Mouse (Mus musculus) Patski (cell line): ENCODE measurements at regions not wholly inside any gene's neighbourhood (a gene's known extent, or its start where the extent isn't known, plus 50 kb on each side); places are given as distances from the start of the nearest gene placed in this dataset.
A peak's percentile ranks its signal among the peaks of the same experiment; 100 is the strongest.

ENCODE experiments used
- ATAC-seq: fragments of 100-300 bp; one replicate; pipeline ENCODE4 v1.8.0; 2021
- CTCF ChIA-PET: fragments of 350-600 bp; sonication (Branson Sonifier 250); formaldehyde crosslinking; loops from one replicate; lab custom pipeline; 2022; ENCODE audit warnings: inconsistent platforms; lab: Charles Lee
- POLR2A ChIA-PET: fragments of 350-600 bp; sonication (Branson Sonifier 250); formaldehyde crosslinking; loops from one replicate; lab custom pipeline; 2022; ENCODE audit warnings: antibody characterized with exemption, inconsistent platforms; lab: Charles Lee
- DNase-seq: peaks from one replicate; pipeline ENCODE4 v3.0.0-alpha.2; 2011; ENCODE audit warnings: low read depth, low spot score
- H3K27me3 ChIP-seq: fragments of 371-371 bp; one replicate; pipeline ENCODE4 v1.5.1; 2021
- CTCF ChIP-seq: fragments of 100-300 bp; IDR thresholded peaks from one replicate; pipeline ENCODE4 v1.5.1; 2021
- in situ Hi-C: fragments of 300-500 bp; cut with MboI; formaldehyde crosslinking; loops from 3 replicates; pipeline ENCODE4 v1.11.1; 2018; ENCODE audit warnings: low pct_unique_long_range_greater_than_20kb, mixed read lengths

DNA sequence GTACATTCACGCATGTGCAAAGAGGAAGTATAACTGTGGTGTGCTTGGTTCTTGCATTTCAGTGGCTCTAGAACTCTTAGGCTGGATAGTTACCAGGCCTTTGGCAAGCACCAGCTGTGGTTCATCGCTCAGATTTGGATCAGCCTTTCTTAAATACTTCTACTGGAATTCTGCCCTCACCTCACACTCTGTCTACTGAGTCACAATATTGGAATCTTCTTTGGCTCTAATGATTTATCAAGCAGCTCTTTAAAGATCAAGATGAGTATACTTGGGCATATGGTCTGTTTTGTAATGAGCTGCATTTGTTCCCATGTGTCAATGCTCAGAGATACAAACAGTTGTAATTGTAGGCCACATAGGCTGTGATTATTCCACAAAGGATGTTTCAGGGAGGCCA, 197.5 kb downstream of the Icos start:
- ChIA-PET POLR2A (no interaction called here), CTCF (interaction anchor here (0.8 to 1.0 kb wide), 2 partner anchors 12 to 36 kb away, joined by 3 read pairs; no protein-coding TSS in a partner anchor)
- in situ Hi-C loops: loop anchor here (25.0 kb wide), 1 partner anchor 587 kb away; no protein-coding TSS in a partner anchor
- H3K27me3 ChIP-seq: no peaks in the 10 kb centered on the region
- ATAC-seq (no peak), DNase-seq (peak; percentile 6)
- TF ChIP-seq CTCF: no peak

DNA sequence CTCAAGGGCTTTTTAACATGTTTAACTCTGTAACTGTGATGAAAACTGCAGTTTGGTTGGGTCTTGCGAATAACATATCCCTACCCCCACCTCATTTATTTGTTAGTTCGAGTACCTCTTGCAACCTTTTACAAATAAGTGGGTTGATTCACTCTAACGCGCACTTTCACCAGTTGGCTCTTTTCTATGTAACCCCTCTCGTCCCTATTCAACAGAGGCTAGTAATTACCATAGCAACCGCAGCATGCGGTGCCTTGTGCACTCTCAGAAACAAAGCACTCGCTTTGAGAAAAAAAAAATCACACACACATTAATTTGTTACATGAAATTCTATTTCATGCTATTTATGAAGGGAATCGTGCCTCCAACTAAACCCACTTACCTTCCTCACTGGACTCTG, 201.7 kb downstream of the Icos start:
- no peaks in the 10 kb centered on the region for H3K27me3 ChIP-seq
- DNase-seq: no peak
- no peak for ATAC-seq
- ChIA-PET CTCF (no interaction called here), POLR2A (no interaction called here)
- in situ Hi-C loops: loop anchor here (25.0 kb wide), 1 partner anchor 583 kb away; no protein-coding TSS in a partner anchor
- TF ChIP-seq CTCF: no peak

DNA sequence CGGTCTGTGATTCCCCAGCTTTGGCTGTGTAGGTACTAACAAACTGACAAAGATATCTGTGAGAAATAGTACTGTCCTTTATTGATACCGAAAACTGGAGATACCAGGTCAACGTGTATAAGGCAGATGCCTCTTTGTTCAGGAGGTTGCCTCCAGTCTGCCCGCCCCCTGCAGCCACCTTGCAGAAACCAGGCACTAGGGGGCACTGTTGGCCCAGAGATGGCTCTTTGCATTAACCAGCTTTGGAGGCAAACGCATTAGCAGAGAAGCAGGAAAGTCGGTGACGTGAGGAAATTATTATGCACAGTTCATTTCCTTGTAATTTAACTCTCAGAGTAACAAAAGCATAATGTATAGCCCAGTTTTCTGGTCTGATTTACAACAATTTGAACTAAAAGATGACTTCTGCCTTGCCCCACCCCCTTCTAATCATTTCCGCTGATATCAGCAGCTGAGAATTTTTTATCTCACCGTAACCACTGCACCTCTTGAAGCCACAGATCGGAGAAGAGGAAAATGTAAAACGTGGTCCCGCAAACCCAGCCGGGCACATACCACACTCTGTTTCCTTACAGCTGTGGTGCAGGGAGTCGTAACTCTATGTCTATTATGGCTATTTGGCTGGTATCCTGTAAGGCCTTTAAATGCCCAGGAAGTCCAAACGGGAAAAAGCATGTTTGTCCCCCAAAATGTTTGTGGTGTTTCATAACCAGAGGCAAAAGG, 203.5 kb downstream of the Icos start:
- ChIA-PET CTCF (interaction anchor here (0.8 to 1.3 kb wide), 7 partner anchors 10 to 1784 kb away, joined by 3 to 7 read pairs (median 3); no protein-coding TSS in a partner anchor), POLR2A (interaction anchor here (0.5 kb wide), 1 partner anchor 114 kb away, joined by 3 read pairs; no protein-coding TSS in a partner anchor)
- ATAC-seq (peak; percentile 76), DNase-seq (peak; percentile 20)
- TF ChIP-seq CTCF: peak; percentile 97
- no peaks in the 10 kb centered on the region for H3K27me3 ChIP-seq
- in situ Hi-C loops: loop anchor here (10.0 to 25.0 kb wide), 3 partner anchors 194 to 1784 kb away; no protein-coding TSS in a partner anchor

DNA sequence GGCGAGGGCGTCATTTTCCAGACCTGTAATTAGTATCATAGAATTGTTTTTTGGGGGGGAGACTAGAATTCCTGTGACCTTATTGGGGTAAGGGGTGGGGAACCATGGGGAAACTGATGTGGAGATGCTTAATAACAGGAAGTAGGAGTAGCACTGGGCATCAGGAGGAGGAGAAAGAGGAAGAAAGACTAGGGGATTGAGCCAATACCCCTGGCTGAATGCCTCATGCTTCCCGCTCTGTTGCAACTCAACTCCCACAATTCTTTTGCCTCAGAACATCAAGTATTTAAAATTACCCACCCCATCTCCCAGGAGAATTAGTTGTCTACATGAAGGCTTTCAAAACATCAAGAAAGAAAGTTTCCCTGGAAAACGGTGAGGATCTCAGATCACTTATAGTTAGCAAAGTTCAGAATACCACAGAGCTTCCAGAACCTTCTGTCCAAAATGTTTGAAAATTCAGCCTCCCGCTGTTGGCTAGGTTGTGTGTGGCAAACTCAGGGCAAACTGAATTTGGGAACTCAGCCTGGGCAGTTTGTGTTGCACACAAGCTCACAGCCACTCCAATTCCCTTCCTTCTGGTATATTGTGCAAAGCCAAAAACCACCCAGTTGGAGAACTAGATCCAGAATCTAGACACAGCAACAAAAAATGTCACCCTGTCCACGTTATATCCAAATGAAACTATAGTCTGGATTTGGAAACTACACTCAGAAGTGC, 209.8 kb downstream of the Icos start:
- in situ Hi-C loops: loop anchor here (10.0 to 25.0 kb wide), 3 partner anchors 187 to 1777 kb away; no protein-coding TSS in a partner anchor
- ChIA-PET POLR2A (interaction anchor here (0.6 kb wide), 1 partner anchor 121 kb away, joined by 3 read pairs; no protein-coding TSS in a partner anchor), CTCF (interaction anchor here (1.3 kb wide), 1 partner anchor 1513 kb away, joined by 3 read pairs; no protein-coding TSS in a partner anchor)

DNA sequence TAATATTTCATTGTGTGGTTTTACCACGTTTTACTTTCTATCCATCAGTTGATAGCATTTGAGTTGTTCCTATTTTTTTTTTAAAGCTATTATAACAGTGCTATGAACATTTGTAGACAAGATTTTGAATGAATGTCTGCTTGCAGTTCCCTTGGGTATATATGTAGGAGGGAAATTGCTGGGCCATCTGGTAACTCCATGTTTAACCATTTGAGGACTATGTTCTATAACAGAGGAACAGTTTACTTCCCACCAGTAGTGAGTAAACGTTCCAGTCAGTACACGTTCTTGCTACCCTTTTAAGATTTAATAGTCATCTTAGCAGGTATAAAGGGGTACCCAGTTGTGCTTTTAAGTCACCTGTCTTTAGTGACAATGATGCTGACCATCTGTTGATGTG, 213.2 kb downstream of the Icos start:
- in situ Hi-C loops: loop anchor here (25.0 kb wide), 1 partner anchor 571 kb away; no protein-coding TSS in a partner anchor
- POLR2A ChIA-PET: no interaction called here
- CTCF ChIA-PET: interaction anchor here (1.1 kb wide), 1 partner anchor 10 kb away, joined by 3 read pairs; no protein-coding TSS in a partner anchor
- no peak for ATAC-seq
- TF ChIP-seq CTCF: no peak
- no peak for DNase-seq
- H3K27me3 ChIP-seq: peaks cover 33% of the 10 kb centered on the region

More for the DNA sequence above, 209.8 kb downstream of the Icos start:
- ATAC-seq (no peak), DNase-seq (no peak)
- peaks cover 14% of the 10 kb centered on the region for H3K27me3 ChIP-seq
- no peak for TF ChIP-seq CTCF

DNA sequence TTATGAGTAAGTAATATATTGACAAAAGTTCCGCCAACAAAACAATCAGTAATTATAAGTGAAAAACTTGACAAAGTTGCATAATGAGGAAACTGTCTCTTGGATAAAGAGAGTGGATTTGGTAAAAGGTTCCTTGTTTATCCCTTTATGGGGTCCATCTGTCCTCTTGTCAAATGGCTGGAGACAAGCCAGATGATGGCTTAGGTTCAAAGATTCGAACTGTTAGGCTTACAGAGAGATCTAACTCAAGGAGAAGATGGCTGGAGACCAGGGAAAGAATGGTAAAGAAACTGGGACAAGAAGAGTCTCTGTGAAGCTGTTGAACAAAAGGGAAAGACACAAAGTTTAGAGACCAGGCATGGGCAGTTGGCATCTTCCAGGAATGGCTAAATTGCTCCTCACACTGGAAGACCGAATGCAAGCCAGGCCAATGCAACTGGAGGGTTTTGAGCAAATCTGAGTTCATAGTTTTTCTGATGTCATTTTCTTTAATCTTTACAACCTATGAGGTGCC, 220.9 kb downstream of the Icos start:
- ChIA-PET CTCF (no interaction called here), POLR2A (no interaction called here)
- TF ChIP-seq CTCF: no peak
- H3K27me3 ChIP-seq: peaks cover 21% of the 10 kb centered on the region
- ATAC-seq (no peak), DNase-seq (no peak)
- in situ Hi-C loops: loop anchor here (25.0 kb wide), 1 partner anchor 564 kb away; no protein-coding TSS in a partner anchor

DNA sequence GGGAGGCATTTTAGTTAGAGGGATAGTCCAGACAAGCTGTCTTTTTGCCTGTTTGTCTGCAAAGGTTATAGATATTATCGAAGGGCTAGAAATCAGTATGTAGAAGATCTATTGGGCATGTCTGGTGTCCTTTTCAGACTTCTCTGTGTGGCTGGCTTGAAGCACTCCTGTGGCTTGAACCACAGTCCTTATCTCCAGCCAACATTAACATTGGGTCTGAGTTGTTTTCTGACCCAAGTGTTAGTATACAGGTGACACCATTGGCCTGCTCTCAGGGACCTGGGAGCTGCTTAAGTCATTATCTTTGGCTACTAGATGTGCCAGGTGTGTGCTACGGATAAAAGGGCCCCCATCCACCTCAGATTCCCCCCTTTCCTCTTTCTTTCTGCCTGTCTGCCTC, 223.3 kb downstream of the Icos start:
- H3K27me3 ChIP-seq: peaks cover 3% of the 10 kb centered on the region
- TF ChIP-seq CTCF: no peak
- ChIA-PET POLR2A (interaction anchor here (1.0 kb wide), 1 partner anchor 44 kb away, joined by 3 read pairs; no protein-coding TSS in a partner anchor), CTCF (no interaction called here)
- in situ Hi-C loops: no loop called here
- DNase-seq (no peak), ATAC-seq (no peak)

DNA sequence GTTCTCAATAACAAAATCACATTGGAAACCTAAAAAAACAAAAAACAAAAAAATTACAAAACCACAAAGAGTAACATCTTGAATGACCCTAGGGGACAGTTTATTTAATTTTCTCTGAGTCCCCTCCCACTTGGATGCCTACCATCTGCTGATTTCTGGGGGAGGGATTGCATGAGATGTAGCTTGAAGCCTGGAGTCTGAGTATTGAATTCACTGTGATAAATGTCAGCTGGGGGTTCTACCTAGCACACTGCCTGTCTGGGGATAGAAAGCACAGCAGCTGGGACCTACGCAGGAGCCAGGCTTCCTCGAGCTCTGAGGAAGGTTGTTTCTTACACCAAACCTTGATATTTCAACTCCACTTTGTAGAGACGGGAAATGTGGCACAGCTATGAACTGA, 224.4 kb downstream of the Icos start:
- TF ChIP-seq CTCF: no peak
- peaks cover 4% of the 10 kb centered on the region for H3K27me3 ChIP-seq
- POLR2A ChIA-PET: no interaction called here
- ATAC-seq: no peak
- CTCF ChIA-PET: no interaction called here
- in situ Hi-C loops: no loop called here
- DNase-seq: no peak

DNA sequence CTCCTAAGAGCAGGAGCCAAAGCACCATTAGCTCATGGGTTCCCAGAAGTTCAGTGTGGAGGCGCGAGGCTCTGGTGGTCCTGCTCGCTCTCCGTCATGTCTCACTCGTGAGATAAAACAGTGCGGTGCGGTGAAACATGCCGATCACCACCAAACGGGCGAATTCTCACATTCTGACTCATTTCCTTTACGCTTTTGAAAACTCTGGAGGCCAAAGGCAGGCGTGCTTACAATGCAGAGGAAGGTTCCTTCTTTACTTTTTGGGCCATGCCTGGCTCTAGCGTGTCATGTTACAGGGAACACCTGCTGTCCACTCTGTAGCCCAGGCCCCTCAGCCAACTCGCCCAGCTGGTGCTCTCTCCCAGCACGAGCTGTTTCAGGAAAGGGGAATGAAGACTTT, 225.4 kb downstream of the Icos start:
- H3K27me3 ChIP-seq: peaks cover 4% of the 10 kb centered on the region
- CTCF ChIA-PET: no interaction called here
- POLR2A ChIA-PET: no interaction called here
- in situ Hi-C loops: no loop called here
- ATAC-seq (no peak), DNase-seq (no peak)
- TF ChIP-seq CTCF: no peak

DNA sequence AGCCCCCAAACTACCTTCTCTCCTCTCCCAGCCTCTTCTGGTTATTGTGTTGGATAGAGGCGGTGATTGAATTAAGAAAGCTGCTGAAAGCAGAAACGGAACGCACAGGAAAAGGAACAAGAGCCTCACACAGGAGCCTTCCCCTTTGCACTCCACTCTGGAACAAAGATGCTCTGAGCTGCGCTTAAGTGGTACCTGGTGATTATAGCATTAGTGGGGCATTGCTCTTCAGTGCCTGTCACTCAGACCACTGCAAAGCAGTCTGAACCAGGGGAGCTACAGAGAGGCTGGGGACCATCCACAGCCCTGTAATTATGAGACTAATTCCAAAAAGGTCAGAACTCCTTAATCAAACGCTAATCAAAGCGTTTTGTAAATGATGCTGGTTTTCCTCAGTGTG, 225.9 kb downstream of the Icos start:
- peaks cover 4% of the 10 kb centered on the region for H3K27me3 ChIP-seq
- TF ChIP-seq CTCF: no peak
- ATAC-seq (no peak), DNase-seq (no peak)
- CTCF ChIA-PET: no interaction called here
- POLR2A ChIA-PET: no interaction called here
- in situ Hi-C loops: no loop called here
